Mouse (Mus musculus): Measurements from ENCODE around the gene Gpr179. TPM values are rescaled to one million over a fixed set of nuclear protein-coding genes. Genes with fewer than 3 reads are reported as not detected.
A peak's percentile ranks its signal among the peaks of the same experiment; 100 is the strongest.
"Not testable (repeated sequence)": the region's sequence is repeated elsewhere in the genome, so short reads cannot be mapped to it uniquely, and the experiment has no call there.

Gene Gpr179
- polyA plus RNA-seq, 1 experiment = 0.05 TPM

DNA sequence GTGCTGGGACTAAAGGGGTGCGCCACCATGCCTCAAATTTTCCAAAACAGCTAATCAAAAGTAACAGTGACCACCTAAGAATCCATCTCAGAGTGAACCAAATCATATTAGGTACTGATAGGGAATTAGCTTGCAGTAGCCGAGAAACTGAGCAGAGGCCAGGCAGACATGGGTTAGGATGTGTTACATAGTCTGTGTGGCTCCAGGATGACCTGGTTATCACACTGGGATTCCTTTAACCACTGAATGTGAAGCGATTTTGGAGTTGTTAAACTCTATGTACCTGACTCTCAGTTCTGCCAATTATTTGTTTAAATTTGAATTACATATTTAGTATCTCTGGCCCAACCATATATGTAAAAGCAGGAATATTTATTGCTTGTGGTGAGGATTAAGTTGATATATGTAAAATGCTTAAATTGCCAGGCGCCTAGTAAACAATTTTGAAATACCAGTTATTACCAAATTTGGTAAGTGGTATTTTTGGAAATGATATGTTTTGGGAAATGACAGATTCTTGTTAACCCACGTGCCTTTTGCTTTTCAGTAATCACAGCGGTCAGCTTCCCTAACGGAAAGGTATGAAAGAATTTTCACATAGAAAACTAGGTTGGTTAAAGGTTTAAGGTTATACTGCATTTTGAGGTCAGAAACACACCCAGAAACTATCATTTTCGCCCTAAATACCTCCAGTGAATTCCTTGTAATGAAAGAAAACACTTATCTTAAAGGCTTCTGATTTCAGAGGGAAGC is 37.0 kb downstream of the Gpr179 start:
- 45% methylated on average over 8 of the region's 8 CpGs for WGBS
- H3K4me1 ChIP-seq (ENCODE audit: control insufficient read depth, insufficient read depth, insufficient read length) = no peaks in the 10 kb centered on the region; the same call in 1 of the 2 replicates
- no peaks in the 10 kb centered on the region for H3K36me3 ChIP-seq (ENCODE audit: control insufficient read depth, insufficient read depth, low read length)
- no peak overlapping the region for H3K27ac ChIP-seq (ENCODE audit: insufficient read depth, low read length)
- H3K4me3 ChIP-seq (ENCODE audit: extremely low read depth, insufficient read depth, insufficient read length) = no peak overlapping the region; the same call in 1 of the 2 replicates
- DNase-seq (ENCODE audit: low read depth in 1 of 2, low spot score in 2 of 2) = no peak
- peaks cover 8% of the 10 kb centered on the region for H3K27me3 ChIP-seq (ENCODE audit: control insufficient read depth, insufficient read depth, low read length)
- no peak for TF ChIP-seq POLR2A (IDR thresholded peaks at IDR 0.05; ENCODE audit: low read depth, low read length)
- no peak for TF ChIP-seq CTCF (IDR thresholded peaks at IDR 0.05; ENCODE audit: extremely low read depth, insufficient read depth, insufficient read length, insufficient replicate concordance)

- Histone ChIP-seq H3K4me1 (ENCODE audit: control insufficient read depth, insufficient read depth, insufficient read length) (peaks cover 2% of the 10 kb centered on the region; the same call in 1 of the 2 replicates), H3K27ac (ENCODE audit: insufficient read depth, low read length) (no peak overlapping the region), H3K36me3 (ENCODE audit: control insufficient read depth, insufficient read depth, low read length) (no peaks in the 10 kb centered on the region), H3K27me3 (ENCODE audit: control insufficient read depth, insufficient read depth, low read length) (peaks cover 8% of the 10 kb centered on the region), H3K4me3 (ENCODE audit: extremely low read depth, insufficient read depth, insufficient read length) (no peak overlapping the region)
- peak in 1 of 2 experiments; percentile 18 for DNase-seq (ENCODE audit: low read depth in 1 of 2, low spot score in 2 of 2)
- TF ChIP-seq CTCF (IDR thresholded peaks at IDR 0.05; ENCODE audit: extremely low read depth, insufficient read depth, insufficient read length, insufficient replicate concordance) (no peak), POLR2A (IDR thresholded peaks at IDR 0.05; ENCODE audit: low read depth, low read length) (no peak)
- 95% methylated on average over 3 of the region's 3 CpGs for WGBS
Measured at GRCm38 (mm10) chr11:97314110-97314509, 37.8 kb downstream of the Gpr179 start.

GRCm38 (mm10) chr11:97312871-97313270 is 39.0 kb downstream of the Gpr179 start:
- not testable (repeated sequence) for H3K27ac ChIP-seq (ENCODE audit: insufficient read depth, low read length); H3K4me3 ChIP-seq (ENCODE audit: extremely low read depth, insufficient read depth, insufficient read length); DNase-seq (ENCODE audit: low read depth in 1 of 2, low spot score in 2 of 2); H3K27me3 ChIP-seq (ENCODE audit: control insufficient read depth, insufficient read depth, low read length); H3K36me3 ChIP-seq (ENCODE audit: control insufficient read depth, insufficient read depth, low read length); H3K4me1 ChIP-seq (ENCODE audit: control insufficient read depth, insufficient read depth, insufficient read length)
- WGBS = 93% methylated on average over 1 of the region's 1 CpGs

DNA sequence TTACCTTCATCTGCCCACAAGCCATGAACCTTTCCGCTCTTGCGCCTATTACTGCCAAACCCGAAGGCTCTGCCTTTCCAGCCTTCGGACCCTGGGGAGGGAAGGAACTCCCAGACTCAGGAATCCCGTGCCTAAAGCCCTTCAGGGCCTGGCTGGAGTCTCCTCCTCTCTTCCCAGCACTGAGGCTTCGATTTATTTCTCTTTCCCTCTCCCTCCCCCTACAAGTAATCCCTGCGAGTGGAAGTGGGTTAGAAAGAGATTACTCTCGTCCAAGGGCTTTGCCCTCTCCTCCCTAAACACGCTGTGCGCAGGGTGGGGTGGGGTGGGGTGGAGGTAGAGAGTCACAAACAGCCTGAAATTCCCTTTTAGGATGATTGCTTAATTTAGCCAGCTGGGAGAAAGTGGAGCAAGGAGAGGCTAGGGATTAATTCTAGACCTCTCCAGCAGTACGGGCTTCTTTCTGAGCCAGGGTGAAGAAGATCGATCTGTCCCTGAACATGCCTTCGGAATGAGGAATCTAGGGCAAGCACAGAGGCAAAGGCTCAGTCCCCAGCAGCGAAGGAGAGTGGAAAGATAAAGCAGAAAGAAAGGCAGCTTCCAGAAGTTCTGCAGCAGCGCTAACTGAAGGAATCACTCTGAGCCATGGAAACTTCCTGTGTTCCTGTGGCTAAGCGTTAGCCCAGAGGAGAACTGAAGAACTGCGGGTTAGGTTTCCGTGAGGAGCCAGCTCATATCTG is 40.8 kb downstream of the Gpr179 start:
- Histone ChIP-seq H3K4me1 (ENCODE audit: control insufficient read depth, insufficient read depth, insufficient read length) (peaks cover 2% of the 10 kb centered on the region; the same call in 1 of the 2 replicates), H3K27ac (ENCODE audit: insufficient read depth, low read length) (no peak overlapping the region), H3K27me3 (ENCODE audit: control insufficient read depth, insufficient read depth, low read length) (peaks cover 8% of the 10 kb centered on the region), H3K4me3 (ENCODE audit: extremely low read depth, insufficient read depth, insufficient read length) (no peak overlapping the region; the same call in 1 of the 2 replicates), H3K36me3 (ENCODE audit: control insufficient read depth, insufficient read depth, low read length) (no peaks in the 10 kb centered on the region)
- DNase-seq (ENCODE audit: low read depth in 1 of 2, low spot score in 2 of 2) = no peak
- WGBS = 14% methylated on average over 18 of the region's 18 CpGs
- TF ChIP-seq POLR2A (IDR thresholded peaks at IDR 0.05; ENCODE audit: low read depth, low read length) (no peak), CTCF (IDR thresholded peaks at IDR 0.05; ENCODE audit: extremely low read depth, insufficient read depth, insufficient read length, insufficient replicate concordance) (no peak)

- H3K4me1 ChIP-seq (ENCODE audit: control insufficient read depth, insufficient read depth, insufficient read length) = peaks cover 2% of the 10 kb centered on the region; the same call in 1 of the 2 replicates
- under 1% methylated on average over 25 of the region's 25 CpGs for WGBS
- peak; percentile 51 to 60 for DNase-seq (ENCODE audit: low read depth in 1 of 2, low spot score in 2 of 2)
- H3K27me3 ChIP-seq (ENCODE audit: control insufficient read depth, insufficient read depth, low read length) = peaks cover 8% of the 10 kb centered on the region
- H3K36me3 ChIP-seq (ENCODE audit: control insufficient read depth, insufficient read depth, low read length) = no peaks in the 10 kb centered on the region
- H3K4me3 ChIP-seq (ENCODE audit: extremely low read depth, insufficient read depth, insufficient read length) = peak overlapping the region; percentile 55
- peak; percentile 49; the same call in 1 of the 2 replicates for TF ChIP-seq CTCF (IDR thresholded peaks at IDR 0.05; ENCODE audit: extremely low read depth, insufficient read depth, insufficient read length, insufficient replicate concordance)
- TF ChIP-seq POLR2A (IDR thresholded peaks at IDR 0.05; ENCODE audit: low read depth, low read length) = no peak
- H3K27ac ChIP-seq (ENCODE audit: insufficient read depth, low read length) = no peak overlapping the region
Measured at GRCm38 (mm10) chr11:97309911-97310571, 41.8 kb downstream of the Gpr179 start.

DNA sequence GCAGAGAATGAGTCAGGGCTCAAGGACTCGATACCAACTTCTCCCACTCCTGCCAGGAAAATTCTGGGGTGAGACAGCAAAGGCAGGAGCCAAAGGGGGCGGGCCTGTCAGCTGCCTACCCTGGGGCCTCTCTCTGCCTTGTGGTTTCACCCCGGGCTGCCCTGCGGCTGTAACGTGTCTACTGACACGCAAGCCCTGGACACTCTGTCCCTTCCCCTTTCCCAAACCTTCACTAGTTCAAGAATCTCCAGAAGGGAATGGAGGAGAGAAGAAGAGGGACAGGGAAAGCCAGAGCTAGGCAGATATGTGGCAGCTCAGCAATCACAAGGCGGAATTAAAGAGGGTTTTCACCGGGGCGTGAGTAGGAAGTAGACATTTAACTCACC is 42.4 kb downstream of the Gpr179 start:
- DNase-seq (ENCODE audit: low read depth in 1 of 2, low spot score in 2 of 2) = no peak
- under 1% methylated on average over 9 of the region's 9 CpGs for WGBS
- peak overlapping the region; percentile 55; the same call in 1 of the 2 replicates for H3K4me3 ChIP-seq (ENCODE audit: extremely low read depth, insufficient read depth, insufficient read length)
- H3K27ac ChIP-seq (ENCODE audit: insufficient read depth, low read length) = no peak overlapping the region
- no peaks in the 10 kb centered on the region for H3K36me3 ChIP-seq (ENCODE audit: control insufficient read depth, insufficient read depth, low read length)
- H3K4me1 ChIP-seq (ENCODE audit: control insufficient read depth, insufficient read depth, insufficient read length) = peaks cover 2% of the 10 kb centered on the region; the same call in 1 of the 2 replicates
- TF ChIP-seq CTCF (IDR thresholded peaks at IDR 0.05; ENCODE audit: extremely low read depth, insufficient read depth, insufficient read length, insufficient replicate concordance) (no peak), POLR2A (IDR thresholded peaks at IDR 0.05; ENCODE audit: low read depth, low read length) (no peak)
- peaks cover 8% of the 10 kb centered on the region for H3K27me3 ChIP-seq (ENCODE audit: control insufficient read depth, insufficient read depth, low read length)

All from spleen, adult 2 months (tissue).